Mouse (Mus musculus) spleen, adult 2 months (tissue): ENCODE data around the gene Gucy2g.
"Not testable (repeated sequence)": the region's sequence is repeated elsewhere in the genome, so short reads cannot be mapped to it uniquely, and the experiment has no call there.

Experiments
- CTCF ChIP-seq: fragments of 200-500 bp; IDR thresholded peaks from 2 replicates; pipeline ENCODE4 v1.5.1; 2011; ENCODE audit warnings: mild to moderate bottlenecking, inconsistent platforms; ENCODE audit not compliant: insufficient read depth, insufficient read length, insufficient replicate concordance; ENCODE audit errors: extremely low read depth
- POLR2A ChIP-seq: fragments of 200-500 bp; IDR thresholded peaks from 2 replicates; pipeline ENCODE4 v1.6.1; 2011; ENCODE audit warnings: low read depth, low read length, inconsistent platforms

DNA sequence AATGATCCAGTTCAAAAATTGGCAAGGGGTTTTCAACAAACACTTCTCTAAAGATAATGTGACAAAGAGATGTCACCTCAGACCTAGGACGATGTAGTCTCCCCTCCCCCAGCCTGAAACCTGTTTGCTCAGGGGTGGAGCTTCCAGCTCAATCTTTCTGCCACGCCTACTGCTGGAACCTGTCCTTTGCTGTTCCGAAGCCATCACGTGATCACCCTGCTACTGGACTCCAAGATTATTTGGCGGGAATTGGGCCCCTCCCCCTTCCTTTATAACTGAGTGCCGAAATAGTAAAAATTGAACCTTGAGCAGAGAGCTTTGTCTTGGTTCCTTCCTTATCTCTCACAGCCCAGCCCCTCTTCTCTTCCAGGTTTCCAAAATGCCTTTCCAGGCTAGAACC is 88.8 kb downstream of the Gucy2g start:
- TF ChIP-seq CTCF, POLR2A: not testable (repeated sequence)
